Mouse (Mus musculus) heart, postnatal 4 days (tissue): Measurements from ENCODE around the gene Bcas1. TPM values are rescaled to one million over a fixed set of nuclear protein-coding genes. Genes with fewer than 3 reads are reported as not detected.

ENCODE experiments used
- DNase-seq: peaks from one replicate; pipeline ENCODE4 v3.0.0; 2021
- total RNA-seq, 2 experiments: library from RNA; stranded (reverse); gene quantifications; 2 replicates each; pipeline ENCODE4 v1.2.3; 2021

Gene Bcas1
- total RNA-seq, 2 experiments from 2014 or later = 0.24 to 0.97 TPM

- no peak for DNase-seq
Measured at GRCm38 (mm10) chr2:170308033-170308820, 119.4 kb downstream of the Bcas1 start.

GRCm38 (mm10) chr2:170307589-170308021, 120.0 kb downstream of the Bcas1 start:
- DNase-seq = no peak

GRCm38 (mm10) chr2:170306637-170307320, 120.9 kb downstream of the Bcas1 start:
- DNase-seq = no peak

GRCm38 (mm10) chr2:170304766-170305165, 122.9 kb downstream of the Bcas1 start:
- DNase-seq = no peak

- DNase-seq = no peak
Measured at GRCm38 (mm10) chr2:170303595-170303994, 124.0 kb downstream of the Bcas1 start.

- DNase-seq = no peak
Measured at GRCm38 (mm10) chr2:170302825-170303224, 124.8 kb downstream of the Bcas1 start.

Other genes starting within 250 kb of the Bcas1 start
- gene Pfdn4, start 68.6 kb upstream of the Bcas1 start, total RNA-seq = 10 to 100 TPM; 15.4 to 17.2 TPM
- not detected for gene Cyp24a1, start 69.3 kb upstream of the Bcas1 start, total RNA-seq
- not detected for gene 4930470P17Rik, start 174.2 kb upstream of the Bcas1 start, total RNA-seq